Mouse (Mus musculus) gastrocnemius, adult 2 months (tissue): Measurements from ENCODE around the gene Bmi1. TPM values are rescaled to one million over a fixed set of nuclear protein-coding genes. Genes with fewer than 3 reads are reported as not detected.

Experiments used
- DNase-seq: peaks from one replicate; pipeline ENCODE4 v3.0.0; 2022
- H3K27ac ChIP-seq: fragments of 200-600 bp; 2 replicates; pipeline ENCODE4 v1.8.1; 2022; ENCODE audit warnings: mild to moderate bottlenecking
- H3K4me3 ChIP-seq: fragments of 200-600 bp; 2 replicates; pipeline ENCODE4 v1.8.1; 2022; ENCODE audit warnings: mild to moderate bottlenecking, moderate library complexity
- CTCF ChIP-seq: fragments of 200-600 bp; IDR thresholded peaks from 2 replicates; pipeline ENCODE4 v1.8.1; 2022; ENCODE audit warnings: antibody characterized with exemption, mild to moderate bottlenecking, moderate library complexity
- intact Hi-C: fragments of 180-260 bp; cut with DNase I; formaldehyde crosslinking; loops from one replicate; pipeline ENCODE4 v1.15.1; 2025
- total RNA-seq, 2 experiments: library from RNA; stranded (reverse); gene quantifications; 2 replicates each; pipeline ENCODE4 v1.2.3; 2021

Gene Bmi1
- total RNA-seq, 2 experiments from 2014 or later = 48.2 to 53.5 TPM

DNA sequence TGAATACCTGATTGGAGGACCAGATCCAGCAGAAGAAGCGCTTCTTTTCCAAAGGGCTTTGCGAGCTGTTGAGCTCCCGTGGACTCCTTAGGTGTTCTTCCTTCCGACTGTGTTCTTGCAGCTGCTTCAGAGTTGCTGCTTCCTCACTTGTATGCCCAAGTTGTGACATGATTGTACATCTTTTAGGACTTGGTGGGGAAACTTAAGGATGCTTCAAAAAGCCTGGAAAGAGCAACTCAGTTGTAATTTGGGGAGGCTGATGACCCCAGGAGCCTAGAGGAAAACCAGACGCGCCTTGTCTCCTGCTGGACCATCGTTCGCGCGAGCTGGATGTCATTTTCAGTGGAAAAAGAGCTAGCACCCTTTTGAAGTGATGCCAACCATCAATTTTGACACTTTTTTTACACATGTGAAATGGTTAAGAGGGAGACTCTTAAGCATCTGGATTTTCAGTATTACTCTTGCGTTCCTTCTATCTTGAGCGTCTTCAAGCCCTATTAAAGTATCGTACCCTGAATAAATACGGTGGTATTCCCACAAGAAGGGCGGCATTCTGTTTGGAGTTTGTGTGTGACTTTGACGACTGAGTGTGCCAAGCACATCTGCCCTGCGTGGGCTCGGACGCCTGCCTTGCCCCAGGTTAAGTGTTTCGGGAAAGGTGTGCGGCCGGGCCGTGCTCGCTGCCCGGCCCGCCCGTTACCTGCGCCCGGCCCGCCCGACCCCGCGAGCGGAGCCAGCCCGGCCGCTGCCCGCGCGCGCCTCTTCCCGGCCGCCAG, 949 bp upstream of the Bmi1 start:
- intact Hi-C loops = loop anchor here (5.0 to 10.0 kb wide), 4 partner anchors 91 to 621 kb away; partner anchors contain the start of genes Dnajc1 and Mllt10
- TF ChIP-seq CTCF = no peak
- DNase-seq = no peak
- H3K4me3 ChIP-seq = peak overlapping the region; percentile 94
- peak overlapping the region; percentile 97 for H3K27ac ChIP-seq

DNA sequence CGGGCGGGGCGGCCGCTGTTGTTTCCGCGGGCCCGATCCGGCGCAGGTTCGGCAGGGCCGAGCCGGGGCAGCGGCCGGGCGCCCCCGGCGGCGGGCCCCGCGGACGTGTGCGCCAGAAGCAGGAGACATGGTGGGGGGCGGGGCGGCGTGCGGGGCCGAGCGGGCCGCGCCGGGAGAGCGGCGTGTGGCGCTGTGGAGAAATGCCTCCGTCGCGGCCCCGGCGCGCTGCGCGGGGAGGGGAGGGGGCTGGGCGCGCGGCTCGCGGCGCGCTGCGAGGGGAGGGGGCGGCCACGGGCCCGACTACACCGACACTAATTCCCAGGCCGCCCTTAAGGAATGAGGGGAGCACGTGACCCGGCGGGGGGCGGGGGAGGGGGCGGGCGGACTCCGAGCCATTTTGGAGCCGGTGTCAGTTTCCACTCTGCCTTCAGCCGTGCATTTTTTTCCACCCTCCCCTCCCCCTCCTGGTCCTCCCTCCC, 322 bp upstream of the Bmi1 start:
- peak; percentile 88 for DNase-seq
- Histone ChIP-seq H3K4me3 (peak overlapping the region; percentile 94), H3K27ac (peak overlapping the region; percentile 97)
- TF ChIP-seq CTCF = peak; percentile 20; the same call in 1 of the 2 replicates
- intact Hi-C loops = loop anchor here (5.0 to 10.0 kb wide), 4 partner anchors 91 to 622 kb away; partner anchors contain the start of genes Dnajc1 and Mllt10

- DNase-seq = peak; percentile 65
- TF ChIP-seq CTCF = no peak
- intact Hi-C loops = loop anchor here (5.0 to 10.0 kb wide), 4 partner anchors 89 to 623 kb away; partner anchors contain the start of genes Dnajc1 and Mllt10
- H3K27ac ChIP-seq = peak overlapping the region; percentile 78
- H3K4me3 ChIP-seq = peak overlapping the region; percentile 94
Measured at GRCm38 (mm10) chr2:18677631-18678471, 1.0 kb downstream of the Bmi1 start.

- TF ChIP-seq CTCF = no peak
Measured at GRCm38 (mm10) chr2:18679701-18680100, 2.9 kb downstream of the Bmi1 start.

GRCm38 (mm10) chr2:18680501-18680900, 3.7 kb downstream of the Bmi1 start:
- DNase-seq = no peak
- Histone ChIP-seq H3K4me3 (peak overlapping the region; percentile 64), H3K27ac (no peak overlapping the region)
- intact Hi-C loops = loop anchor here (5.0 kb wide), 1 partner anchor 317 kb away; the partner anchor contains the start of genes 4930426L09Rik and Pip4k2a
- no peak for TF ChIP-seq CTCF

More at GRCm38 (mm10) chr2:18679701-18680100, 2.9 kb downstream of the Bmi1 start:
- intact Hi-C loops = loop anchor here (5.0 to 10.0 kb wide), 5 partner anchors 88 to 625 kb away; partner anchors contain the start of genes 4930426L09Rik, Dnajc1, Mllt10 and Pip4k2a
- Histone ChIP-seq H3K4me3 (no peak overlapping the region), H3K27ac (no peak overlapping the region)
- DNase-seq = no peak

- Histone ChIP-seq H3K4me3 (peak overlapping the region; percentile 64), H3K27ac (0 out of 2 replicates have a peak overlapping the region, but pooled peaks have one; percentile 12)
- DNase-seq = peak; percentile 56
- intact Hi-C loops = loop anchor here (5.0 kb wide), 1 partner anchor 316 kb away; the partner anchor contains the start of genes 4930426L09Rik and Pip4k2a
- TF ChIP-seq CTCF = no peak
Measured at GRCm38 (mm10) chr2:18680961-18681360, 4.1 kb downstream of the Bmi1 start.

GRCm38 (mm10) chr2:18684062-18684461, 7.2 kb downstream of the Bmi1 start:
- Histone ChIP-seq H3K4me3 (no peak overlapping the region), H3K27ac (no peak overlapping the region)
- TF ChIP-seq CTCF = no peak
- intact Hi-C loops = loop anchor here (5.0 kb wide), 1 partner anchor 313 kb away; the partner anchor contains the start of genes 4930426L09Rik and Pip4k2a
- DNase-seq = no peak

DNA sequence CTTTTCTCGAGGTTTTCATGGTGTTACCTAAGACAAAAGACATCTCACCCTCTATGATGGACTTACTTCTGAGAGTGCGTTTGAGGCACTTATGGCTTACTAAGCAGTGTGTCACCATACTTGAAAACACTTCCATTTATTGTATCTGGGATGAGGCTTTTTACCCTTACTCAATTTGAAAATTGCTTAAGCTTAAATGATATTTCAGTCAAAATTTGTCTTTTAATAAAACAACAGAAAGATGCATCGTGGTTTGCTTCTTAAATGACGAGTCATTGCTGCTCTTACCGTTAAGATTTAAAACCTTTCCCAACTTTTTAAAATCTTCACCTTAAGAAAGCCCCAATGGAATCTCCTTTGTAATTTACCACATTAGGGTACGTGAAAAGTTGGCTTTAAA, 9.6 kb downstream of the Bmi1 start:
- intact Hi-C loops = no loop called here
- Histone ChIP-seq H3K4me3 (no peak overlapping the region), H3K27ac (no peak overlapping the region)
- TF ChIP-seq CTCF = no peak
- DNase-seq = no peak

GRCm38 (mm10) chr2:18686826-18687519, 10.2 kb downstream of the Bmi1 start:
- TF ChIP-seq CTCF = no peak
- no peak for DNase-seq
- H3K4me3 ChIP-seq = no peak overlapping the region
- intact Hi-C loops = no loop called here
- H3K27ac ChIP-seq = no peak overlapping the region

DNA sequence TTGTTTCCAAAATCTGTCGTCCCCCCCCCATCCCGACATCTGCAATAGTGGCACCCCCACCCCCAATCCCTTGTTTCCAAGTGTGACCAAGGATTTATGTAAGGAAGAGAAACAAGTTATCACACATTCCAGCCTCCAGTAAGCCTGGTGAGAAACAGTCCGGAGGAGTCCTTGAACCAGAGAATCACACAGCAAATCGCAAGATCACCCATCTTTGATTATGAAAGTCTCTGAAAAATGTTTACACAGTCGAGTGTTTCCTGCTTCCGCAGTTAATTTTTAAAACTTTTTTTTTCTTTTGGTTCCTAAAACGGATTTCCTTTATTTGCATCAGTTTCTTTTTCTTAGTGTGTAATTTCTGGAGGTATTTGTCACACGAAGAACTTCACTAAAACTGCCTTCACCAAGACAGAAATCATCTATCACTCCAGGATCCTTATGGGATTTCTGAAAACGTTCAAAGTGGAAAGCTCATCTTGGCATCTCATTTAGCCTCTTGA, 10.9 kb downstream of the Bmi1 start:
- no peak for TF ChIP-seq CTCF
- DNase-seq = no peak
- Histone ChIP-seq H3K27ac (no peak overlapping the region), H3K4me3 (no peak overlapping the region)
- intact Hi-C loops = no loop called here

DNA sequence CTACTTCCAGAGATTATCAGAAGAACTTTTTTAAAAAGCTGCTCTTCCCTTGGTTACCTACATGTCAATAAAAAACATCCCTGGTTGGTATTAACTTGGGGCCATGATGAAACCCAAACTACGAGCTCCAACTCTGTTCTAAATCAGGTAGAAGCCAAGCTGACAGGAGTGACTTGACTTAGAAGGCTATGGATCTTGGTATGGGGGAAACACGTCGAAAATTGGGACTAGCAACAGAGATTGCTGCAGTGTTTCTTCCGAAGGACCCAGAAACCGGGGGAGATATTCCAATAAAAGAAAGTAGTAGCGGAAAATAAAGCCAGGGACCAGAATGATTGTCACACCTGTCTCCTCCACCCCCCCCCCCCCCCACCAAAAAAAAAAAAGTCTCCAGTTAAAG, 11.5 kb downstream of the Bmi1 start:
- TF ChIP-seq CTCF = no peak
- H3K27ac ChIP-seq = no peak overlapping the region
- no peak for DNase-seq
- peak overlapping the region; percentile 74 for H3K4me3 ChIP-seq
- intact Hi-C loops = no loop called here

- DNase-seq = peak; percentile 71
- Histone ChIP-seq H3K27ac (no peak overlapping the region), H3K4me3 (peak overlapping the region; percentile 74)
- intact Hi-C loops = no loop called here
- no peak for TF ChIP-seq CTCF
Measured at GRCm38 (mm10) chr2:18688708-18689063, 11.9 kb downstream of the Bmi1 start.
